Mouse (Mus musculus) midbrain, embryonic 11.5 days (tissue): ENCODE results near the gene Sde2. TPM values are rescaled to one million over a fixed set of nuclear protein-coding genes. Genes with fewer than 3 reads are reported as not detected.
A peak's percentile ranks its signal among the peaks of the same experiment; 100 is the strongest.

Experiments used
- ATAC-seq: fragments of 200-750 bp; cut with Nextera tagmentation; 2 replicates; pipeline ENCODE4 v1.8.0; 2017; ENCODE audit warnings: moderate TSS enrichment, moderate library complexity; ENCODE audit not compliant: low FRiP score
- DNase-seq: peaks from one replicate; pipeline ENCODE4 v3.0.0; 2015; ENCODE audit warnings: low spot score; ENCODE audit errors: missing footprints
- H3K27ac ChIP-seq: fragments of 300-500 bp; sonication (generic); 2 replicates; pipeline ENCODE4 v1.5.1; 2014; ENCODE audit warnings: low read depth, low read length
- H3K27me3 ChIP-seq: fragments of 300-500 bp; sonication (generic); 2 replicates; pipeline ENCODE4 v1.6.1; 2014; ENCODE audit warnings: mild to moderate bottlenecking, low read length, moderate library complexity, mixed read lengths; ENCODE audit not compliant: control insufficient read depth, insufficient read depth
- H3K36me3 ChIP-seq: fragments of 300-500 bp; sonication (generic); 2 replicates; pipeline ENCODE4 v1.6.1; 2014; ENCODE audit warnings: mild to moderate bottlenecking, low read length, moderate library complexity, mixed read lengths; ENCODE audit not compliant: control insufficient read depth, insufficient read depth
- H3K4me1 ChIP-seq: fragments of 300-500 bp; sonication (generic); 2 replicates; pipeline ENCODE4 v1.6.1; 2014; ENCODE audit warnings: low read length; ENCODE audit not compliant: control insufficient read depth, insufficient read depth
- H3K4me2 ChIP-seq: fragments of 300-500 bp; sonication (generic); 2 replicates; pipeline ENCODE4 v1.6.1; 2014; ENCODE audit warnings: mild to moderate bottlenecking, moderate library complexity
- H3K4me3 ChIP-seq: fragments of 300-500 bp; sonication (generic); 2 replicates; pipeline ENCODE4 v1.5.1; 2014; ENCODE audit warnings: low read depth, low read length
- H3K9ac ChIP-seq: fragments of 300-500 bp; sonication (generic); 2 replicates; pipeline ENCODE4 v1.6.1; 2014; ENCODE audit warnings: low read length
- H3K9me3 ChIP-seq: fragments of 300-500 bp; sonication (generic); 2 replicates; pipeline ENCODE4 v1.6.1; 2016; ENCODE audit warnings: low read length; ENCODE audit not compliant: control insufficient read depth
- WGBS: fragments of 180-500 bp; shearing (Covaris S2); extraction: QIAGEN DNeasy Blood & Tissue Kit; methylation state at CpG from one replicate; pipeline ENCODE4 v1.1.7; 2014; 5-methylcytosine and 5-hydroxymethylcytosine counted together
- polyA plus RNA-seq: library from polyadenylated mRNA; unstranded; fragments of >200 nt; fragmentation: Nextera tagmentation; extraction: Ambion mirVana; gene quantifications from 2 replicates; pipeline ENCODE4 v1.2.1, GENCODE M21; 2014

Sde2 gene
- polyA plus RNA-seq, 1 experiment from 2014 or later, result 34.1 TPM

GRCm38 (mm10) chr1:180813885-180814740 is 36.8 kb upstream of the Sde2 start, which contains the start of gene H3f3a:
Gene H3f3a (minus strand): TSS chr1:180813943.
- peaks cover 25% of the 10 kb centered on the region for H3K4me1 ChIP-seq
- H3K9ac ChIP-seq, result peak within 1 kb of the TSS; percentile 98
- DNase-seq, result peak; percentile 95
- ATAC-seq, result peak; percentile 77
- peaks cover 8% of the 10 kb centered on the region for H3K36me3 ChIP-seq
- no peaks in the 10 kb centered on the region for H3K9me3 ChIP-seq
- H3K4me3 ChIP-seq, result peak within 1 kb of the TSS; percentile 94
- WGBS, result 2% methylated on average over 58 of the region's 69 CpGs
- peak within 1 kb of the TSS; percentile 78 for H3K4me2 ChIP-seq
- H3K27me3 ChIP-seq, result no peaks in the 10 kb centered on the region
- peak within 1 kb of the TSS; percentile 97 for H3K27ac ChIP-seq

GRCm38 (mm10) chr1:180815371-180816024 is 35.4 kb upstream of the Sde2 start:
- Histone ChIP-seq H3K4me2 (peak overlapping the region; percentile 2), H3K4me1 (peaks cover 22% of the 10 kb centered on the region), H3K27me3 (no peaks in the 10 kb centered on the region), H3K27ac (no peak overlapping the region), H3K9ac (0 out of 2 replicates have a peak overlapping the region, but pooled peaks have one; percentile 3), H3K9me3 (no peaks in the 10 kb centered on the region), H3K4me3 (no peak overlapping the region), H3K36me3 (peaks cover 3% of the 10 kb centered on the region; the same call in 1 of the 2 replicates)
- ATAC-seq, result no peak
- no peak for DNase-seq
- 38% methylated on average over 12 of the region's 12 CpGs for WGBS

GRCm38 (mm10) chr1:180818000-180818399 is 32.9 kb upstream of the Sde2 start:
- Histone ChIP-seq H3K9ac (no peak overlapping the region), H3K4me1 (peaks cover 17% of the 10 kb centered on the region), H3K4me3 (no peak overlapping the region), H3K27ac (no peak overlapping the region), H3K9me3 (no peaks in the 10 kb centered on the region), H3K36me3 (no peaks in the 10 kb centered on the region), H3K4me2 (no peak overlapping the region), H3K27me3 (no peaks in the 10 kb centered on the region)
- DNase-seq (no peak), ATAC-seq (no peak)
- WGBS, result 76% methylated on average over 2 of the region's 2 CpGs

GRCm38 (mm10) chr1:180821101-180821500 is 29.8 kb upstream of the Sde2 start:
- Histone ChIP-seq H3K4me1 (no peaks in the 10 kb centered on the region), H3K36me3 (no peaks in the 10 kb centered on the region), H3K27ac (no peak overlapping the region), H3K9ac (no peak overlapping the region), H3K4me2 (no peak overlapping the region), H3K27me3 (no peaks in the 10 kb centered on the region), H3K9me3 (no peaks in the 10 kb centered on the region), H3K4me3 (no peak overlapping the region)
- 92% methylated on average over 6 of the region's 6 CpGs for WGBS
- no peak for ATAC-seq
- no peak for DNase-seq

- WGBS, result 94% methylated on average over 5 of the region's 5 CpGs
- no peak overlapping the region for H3K4me3 ChIP-seq
- no peak overlapping the region for H3K4me2 ChIP-seq
- no peaks in the 10 kb centered on the region for H3K9me3 ChIP-seq
- DNase-seq (no peak), ATAC-seq (no peak)
- no peaks in the 10 kb centered on the region for H3K27me3 ChIP-seq
- H3K27ac ChIP-seq, result no peak overlapping the region
- no peaks in the 10 kb centered on the region for H3K4me1 ChIP-seq
- H3K36me3 ChIP-seq, result no peaks in the 10 kb centered on the region
- H3K9ac ChIP-seq, result no peak overlapping the region
These were observed 28.7 kb upstream of the Sde2 start for GRCm38 (mm10) chr1:180822276-180822675.

GRCm38 (mm10) chr1:180823716-180824115 is 27.2 kb upstream of the Sde2 start:
- H3K9ac ChIP-seq, result no peak overlapping the region
- no peaks in the 10 kb centered on the region for H3K9me3 ChIP-seq
- H3K4me2 ChIP-seq, result no peak overlapping the region
- H3K4me1 ChIP-seq, result no peaks in the 10 kb centered on the region
- H3K27me3 ChIP-seq, result no peaks in the 10 kb centered on the region
- no peak overlapping the region for H3K4me3 ChIP-seq
- ATAC-seq (no peak), DNase-seq (no peak)
- no peak overlapping the region for H3K27ac ChIP-seq
- no peaks in the 10 kb centered on the region for H3K36me3 ChIP-seq
- 76% methylated on average over 3 of the region's 3 CpGs for WGBS

GRCm38 (mm10) chr1:180824721-180825120 is 26.2 kb upstream of the Sde2 start:
- ATAC-seq (no peak), DNase-seq (no peak)
- Histone ChIP-seq H3K27me3 (no peaks in the 10 kb centered on the region), H3K4me3 (no peak overlapping the region), H3K9ac (no peak overlapping the region), H3K9me3 (no peaks in the 10 kb centered on the region), H3K4me1 (no peaks in the 10 kb centered on the region), H3K36me3 (no peaks in the 10 kb centered on the region), H3K27ac (no peak overlapping the region), H3K4me2 (no peak overlapping the region)
- WGBS, result 83% methylated on average over 3 of the region's 3 CpGs

GRCm38 (mm10) chr1:180826634-180827033 is 24.3 kb upstream of the Sde2 start:
- no peak overlapping the region for H3K4me3 ChIP-seq
- no peak overlapping the region for H3K27ac ChIP-seq
- H3K9ac ChIP-seq, result no peak overlapping the region
- ATAC-seq, result no peak
- H3K27me3 ChIP-seq, result no peaks in the 10 kb centered on the region
- no peak for DNase-seq
- no peak overlapping the region for H3K4me2 ChIP-seq
- no peaks in the 10 kb centered on the region for H3K36me3 ChIP-seq
- H3K4me1 ChIP-seq, result no peaks in the 10 kb centered on the region
- H3K9me3 ChIP-seq, result no peaks in the 10 kb centered on the region
- 93% methylated on average over 4 of the region's 4 CpGs for WGBS

GRCm38 (mm10) chr1:180829775-180830174 is 21.2 kb upstream of the Sde2 start:
- WGBS, result 88% methylated on average over 11 of the region's 11 CpGs

More at GRCm38 (mm10) chr1:180829775-180830174, 21.2 kb upstream of the Sde2 start:
- Histone ChIP-seq H3K36me3 (no peaks in the 10 kb centered on the region), H3K27me3 (no peaks in the 10 kb centered on the region), H3K4me2 (no peak overlapping the region), H3K4me3 (no peak overlapping the region), H3K9ac (no peak overlapping the region), H3K9me3 (no peaks in the 10 kb centered on the region), H3K27ac (no peak overlapping the region), H3K4me1 (no peaks in the 10 kb centered on the region)
- ATAC-seq (no peak), DNase-seq (no peak)
